Mouse (Mus musculus) spleen, postnatal 4 days (tissue): ENCODE results near the gene Ttc7b.

Experiments
- DNase-seq, 2 experiments: peaks; one replicate each; pipeline ENCODE4 v3.0.0; 2022; ENCODE audit warnings: low spot score in 2 of 2

Ttc7b gene

GRCm38 (mm10) chr12:100419946-100420874 lies 100.4 kb downstream of the Ttc7b start:
- DNase-seq = no peak

- DNase-seq = peak in 1 of 2 experiments; percentile 45
These were observed 104.8 kb downstream of the Ttc7b start for GRCm38 (mm10) chr12:100415802-100416201.

GRCm38 (mm10) chr12:100414717-100415398 lies 105.8 kb downstream of the Ttc7b start:
- DNase-seq = peak in 1 of 2 experiments; percentile 46

- no peak for DNase-seq
These were observed 111.9 kb downstream of the Ttc7b start for GRCm38 (mm10) chr12:100408714-100409113.

GRCm38 (mm10) chr12:100408143-100408542 lies 112.5 kb downstream of the Ttc7b start:
- no peak for DNase-seq

- no peak for DNase-seq
These were observed 113.3 kb downstream of the Ttc7b start for GRCm38 (mm10) chr12:100407371-100407770.

GRCm38 (mm10) chr12:100406094-100406493 lies 114.5 kb downstream of the Ttc7b start:
- no peak for DNase-seq

- no peak for DNase-seq
These were observed 115.1 kb downstream of the Ttc7b start for GRCm38 (mm10) chr12:100405512-100406030.

GRCm38 (mm10) chr12:100404430-100404829 lies 116.2 kb downstream of the Ttc7b start:
- no peak for DNase-seq

GRCm38 (mm10) chr12:100403005-100403324 lies 117.7 kb downstream of the Ttc7b start:
- DNase-seq = no peak

GRCm38 (mm10) chr12:100402296-100403004 lies 118.2 kb downstream of the Ttc7b start:
- DNase-seq = no peak

GRCm38 (mm10) chr12:100400119-100400518 lies 120.5 kb downstream of the Ttc7b start:
- no peak for DNase-seq

GRCm38 (mm10) chr12:100399126-100399727 lies 121.4 kb downstream of the Ttc7b start:
- no peak for DNase-seq

GRCm38 (mm10) chr12:100398268-100398943 lies 122.2 kb downstream of the Ttc7b start:
- no peak for DNase-seq

- DNase-seq = no peak
These were observed 123.0 kb downstream of the Ttc7b start for GRCm38 (mm10) chr12:100397432-100398146.

GRCm38 (mm10) chr12:100396806-100397205 lies 123.8 kb downstream of the Ttc7b start:
- no peak for DNase-seq

GRCm38 (mm10) chr12:100393532-100393931 lies 127.1 kb downstream of the Ttc7b start:
- DNase-seq = no peak

- no peak for DNase-seq
These were observed 127.5 kb downstream of the Ttc7b start for GRCm38 (mm10) chr12:100393109-100393508.

GRCm38 (mm10) chr12:100392466-100392865 lies 128.2 kb downstream of the Ttc7b start:
- no peak for DNase-seq

- DNase-seq = no peak
These were observed 128.7 kb downstream of the Ttc7b start for GRCm38 (mm10) chr12:100391890-100392289.
